Mouse (Mus musculus) erythroblast, embryonic 14.5 days (primary cell): ENCODE measurements around the gene Sh3pxd2a.
A peak's percentile ranks its signal among the peaks of the same experiment; 100 is the strongest.

Experiments used
- GATA1 ChIP-seq: IDR thresholded peaks from 2 replicates; pipeline ENCODE4 v1.6.1; 2012; ENCODE audit warnings: low read length, inconsistent platforms, mixed read lengths
- TAL1 ChIP-seq: IDR thresholded peaks from 3 replicates; pipeline ENCODE4 v1.6.1; 2012; ENCODE audit warnings: low read length, inconsistent platforms, mixed read lengths

DNA sequence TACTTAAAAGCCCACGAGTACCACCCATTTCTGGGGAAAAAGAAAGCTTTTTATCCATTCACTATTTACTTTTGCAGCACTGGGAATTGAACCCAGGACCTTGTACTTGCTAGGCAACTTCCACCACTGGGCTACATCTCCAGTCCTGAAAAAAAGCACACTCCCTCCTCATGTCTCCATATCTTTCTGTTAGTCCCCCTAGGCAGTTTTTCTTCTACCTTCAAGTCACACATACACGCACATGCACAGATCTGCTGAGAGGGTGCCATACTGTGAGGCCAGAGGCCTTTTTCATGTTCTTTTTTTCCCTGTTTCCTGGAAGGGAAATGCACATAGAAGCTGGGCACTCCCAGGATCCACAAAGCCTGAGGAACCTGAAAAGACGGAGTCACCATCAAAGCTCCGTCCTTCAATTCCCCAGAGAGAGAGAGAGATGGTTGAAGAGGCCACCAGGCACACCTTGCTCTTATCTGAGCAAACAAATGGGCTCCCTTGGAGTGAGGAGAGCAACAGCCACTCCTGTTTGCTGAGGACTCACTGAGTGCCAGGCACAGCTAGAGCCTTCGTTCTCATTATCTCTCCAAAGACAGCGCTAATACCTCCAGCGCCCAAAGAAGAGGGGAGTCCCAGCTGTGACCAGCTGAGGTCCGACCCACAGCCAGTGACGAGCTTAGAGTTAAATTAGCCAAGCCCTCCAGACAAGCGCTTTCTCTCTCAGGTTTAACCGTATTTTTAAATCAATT, 32.8 kb downstream of the Sh3pxd2a start:
- TF ChIP-seq GATA1 (peak; percentile 62), TAL1 (peak; percentile 68)
